Mouse (Mus musculus) limb, embryonic 14.5 days (tissue): ENCODE measurements around the gene Ubp1. TPM values are rescaled to one million over a fixed set of nuclear protein-coding genes. Genes with fewer than 3 reads are reported as not detected.

Experiments used
- ATAC-seq: fragments of 200-750 bp; cut with Nextera tagmentation; 2 replicates; pipeline ENCODE4 v1.8.0; 2017; ENCODE audit warnings: low read depth, moderate number of reproducible peaks, moderate TSS enrichment; ENCODE audit not compliant: low FRiP score
- DNase-seq: peaks from one replicate; pipeline ENCODE4 v3.0.0-alpha.2; 2015; ENCODE audit warnings: low spot score
- H3K27ac ChIP-seq: fragments of 300-500 bp; sonication (generic); replicated peaks from 2 replicates; pipeline ENCODE4 v1.5.1; 2014; ENCODE audit warnings: low read depth, mild to moderate bottlenecking, low read length, moderate library complexity, mixed read lengths
- H3K27me3 ChIP-seq: fragments of 300-500 bp; sonication (generic); 2 replicates; pipeline ENCODE4 v1.6.1; 2014; ENCODE audit warnings: low read length, mixed read lengths; ENCODE audit not compliant: control insufficient read depth, insufficient read depth
- H3K36me3 ChIP-seq: fragments of 300-500 bp; sonication (generic); 2 replicates; pipeline ENCODE4 v1.6.1; 2014; ENCODE audit warnings: mild to moderate bottlenecking, low read length, moderate library complexity, mixed read lengths; ENCODE audit not compliant: control insufficient read depth, insufficient read depth
- H3K4me1 ChIP-seq: fragments of 300-500 bp; sonication (generic); 2 replicates; pipeline ENCODE4 v1.6.1; 2014; ENCODE audit warnings: antibody characterized with exemption, low read length, mixed read lengths; ENCODE audit not compliant: control insufficient read depth, insufficient read depth
- H3K4me2 ChIP-seq: fragments of 300-500 bp; sonication (generic); replicated peaks from 2 replicates; pipeline ENCODE4 v1.6.1; 2014; ENCODE audit warnings: low read depth, mild to moderate bottlenecking, low read length, moderate library complexity; ENCODE audit not compliant: severe bottlenecking
- H3K4me3 ChIP-seq: fragments of 300-500 bp; sonication (generic); replicated peaks from 2 replicates; pipeline ENCODE4 v1.5.1; 2014; ENCODE audit warnings: low read length
- H3K9ac ChIP-seq: fragments of 300-500 bp; sonication (generic); 2 replicates; pipeline ENCODE4 v1.6.1; 2014; ENCODE audit warnings: mild to moderate bottlenecking, low read depth, low read length, moderate library complexity; ENCODE audit not compliant: severe bottlenecking
- H3K9me3 ChIP-seq: fragments of 300-500 bp; sonication (generic); 2 replicates; pipeline ENCODE4 v1.6.1; 2016; ENCODE audit warnings: low read length; ENCODE audit not compliant: control insufficient read depth
- POLR2A ChIP-seq: fragments of 200-500 bp; IDR thresholded peaks from 2 replicates; pipeline ENCODE4 v1.8.0; 2012; ENCODE audit warnings: inconsistent platforms, mild to moderate bottlenecking, moderate library complexity, borderline replicate concordance; ENCODE audit not compliant: insufficient read depth, insufficient read length; ENCODE audit errors: extremely low read depth
- WGBS: fragments of 180-500 bp; shearing (Covaris S2); extraction: QIAGEN DNeasy Blood & Tissue Kit; methylation state at CpG from one replicate; pipeline ENCODE4 v1.1.7; 2014; 5-methylcytosine and 5-hydroxymethylcytosine counted together
- polyA plus RNA-seq, 2 experiments: library from polyadenylated mRNA; depleted of rRNA in 1 of 2; stranded (reverse) in 1 of 2; unstranded in 1 of 2; fragments of >200 nt; fragmentation: Nextera tagmentation in 1 of 2; extraction: Ambion mirVana in 1 of 2; gene quantifications; 2 replicates each; pipeline versions ENCODE4 v1.2.1 to v1.2.3; 2012 to 2014

Gene Ubp1
- polyA plus RNA-seq, 2 experiments, result 42.0 to 159 TPM

DNA sequence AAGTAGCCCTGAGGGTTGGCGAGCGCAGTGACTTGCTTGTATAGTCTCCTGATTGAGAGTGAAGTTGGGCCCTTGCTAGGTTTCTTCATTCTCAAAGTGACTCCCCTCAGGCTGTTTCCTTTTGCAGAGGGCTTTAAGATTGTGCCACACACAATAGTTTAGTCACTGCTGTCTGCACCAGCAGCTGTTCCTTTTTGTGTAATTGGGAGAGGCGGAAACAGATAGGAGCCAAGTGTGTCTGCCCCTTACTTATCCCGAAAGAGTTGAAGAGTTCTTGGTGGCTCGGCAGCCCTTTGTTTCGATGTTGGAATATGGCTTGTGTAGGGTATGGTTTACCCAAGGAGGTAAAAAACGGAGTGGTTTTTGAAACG, 1.4 kb downstream of the Ubp1 start:
- H3K4me2 ChIP-seq, result peak overlapping the region; percentile 85
- ATAC-seq, result no peak
- WGBS, result 4% methylated on average over 8 of the region's 8 CpGs
- peak; percentile 11 for DNase-seq
- H3K36me3 ChIP-seq, result no peaks in the 10 kb centered on the region
- H3K9me3 ChIP-seq, result no peaks in the 10 kb centered on the region
- H3K4me1 ChIP-seq, result peaks cover 15% of the 10 kb centered on the region
- TF ChIP-seq POLR2A, result no peak
- H3K27me3 ChIP-seq, result no peaks in the 10 kb centered on the region
- peak overlapping the region; percentile 95 for H3K4me3 ChIP-seq
- H3K27ac ChIP-seq, result peak overlapping the region; percentile 83
- peak overlapping the region; percentile 93 for H3K9ac ChIP-seq

DNA sequence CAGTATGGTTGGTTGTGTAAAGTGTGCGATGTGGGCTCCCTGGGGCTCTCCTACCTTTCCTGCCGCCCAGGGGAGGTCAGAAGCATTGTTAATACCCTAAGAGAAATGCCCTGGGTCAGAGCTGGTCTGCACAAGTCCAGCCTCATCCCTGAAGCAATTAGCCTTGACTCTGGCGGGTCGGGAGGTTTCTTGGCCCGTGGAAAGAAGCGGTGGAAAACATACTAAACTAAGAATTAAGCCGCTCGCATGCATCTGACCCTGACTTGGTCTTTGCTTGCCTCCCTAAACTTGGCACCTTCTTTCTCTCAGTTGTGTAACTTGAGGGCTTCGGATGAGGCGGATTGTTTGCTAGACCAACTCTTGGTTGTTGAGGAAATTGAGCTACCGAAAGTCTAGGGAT, 1.8 kb downstream of the Ubp1 start:
- 24% methylated on average over 11 of the region's 11 CpGs for WGBS
- Histone ChIP-seq H3K4me2 (peak overlapping the region; percentile 85), H3K27me3 (no peaks in the 10 kb centered on the region), H3K9ac (peak overlapping the region; percentile 93), H3K36me3 (no peaks in the 10 kb centered on the region), H3K27ac (0 out of 2 replicates have a peak overlapping the region, but pooled peaks have one; percentile 83), H3K4me1 (peaks cover 15% of the 10 kb centered on the region), H3K9me3 (no peaks in the 10 kb centered on the region), H3K4me3 (peak overlapping the region; percentile 95)
- no peak for ATAC-seq
- DNase-seq, result no peak
- TF ChIP-seq POLR2A, result no peak

DNA sequence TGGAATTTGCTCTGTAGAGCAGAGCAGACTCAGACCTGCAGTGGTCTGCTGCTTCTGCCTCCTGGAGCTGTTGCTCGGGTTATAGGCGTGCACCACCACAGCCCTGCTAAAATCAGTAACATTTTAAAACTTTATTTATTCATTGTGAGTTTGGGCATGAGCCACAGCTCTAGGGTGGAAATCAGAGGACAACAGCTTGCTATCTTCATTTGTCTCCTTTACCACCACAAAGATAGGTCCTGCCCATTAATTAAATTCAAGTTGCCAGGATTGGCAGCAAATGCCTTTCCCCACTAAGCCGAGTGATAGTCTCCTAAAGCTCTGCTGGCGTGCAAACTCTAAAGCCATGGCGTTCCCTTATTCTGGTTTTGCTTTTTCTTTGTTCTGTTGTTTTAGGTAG, 4.9 kb downstream of the Ubp1 start:
- Histone ChIP-seq H3K27ac (no peak overlapping the region), H3K4me1 (peaks cover 15% of the 10 kb centered on the region), H3K4me2 (no peak overlapping the region), H3K27me3 (no peaks in the 10 kb centered on the region), H3K9ac (no peak overlapping the region), H3K36me3 (no peaks in the 10 kb centered on the region; the same call in 1 of the 2 replicates), H3K4me3 (no peak overlapping the region), H3K9me3 (no peaks in the 10 kb centered on the region)
- no peak for DNase-seq
- no peak for TF ChIP-seq POLR2A
- no peak for ATAC-seq
- 79% methylated on average over 5 of the region's 5 CpGs for WGBS

DNA sequence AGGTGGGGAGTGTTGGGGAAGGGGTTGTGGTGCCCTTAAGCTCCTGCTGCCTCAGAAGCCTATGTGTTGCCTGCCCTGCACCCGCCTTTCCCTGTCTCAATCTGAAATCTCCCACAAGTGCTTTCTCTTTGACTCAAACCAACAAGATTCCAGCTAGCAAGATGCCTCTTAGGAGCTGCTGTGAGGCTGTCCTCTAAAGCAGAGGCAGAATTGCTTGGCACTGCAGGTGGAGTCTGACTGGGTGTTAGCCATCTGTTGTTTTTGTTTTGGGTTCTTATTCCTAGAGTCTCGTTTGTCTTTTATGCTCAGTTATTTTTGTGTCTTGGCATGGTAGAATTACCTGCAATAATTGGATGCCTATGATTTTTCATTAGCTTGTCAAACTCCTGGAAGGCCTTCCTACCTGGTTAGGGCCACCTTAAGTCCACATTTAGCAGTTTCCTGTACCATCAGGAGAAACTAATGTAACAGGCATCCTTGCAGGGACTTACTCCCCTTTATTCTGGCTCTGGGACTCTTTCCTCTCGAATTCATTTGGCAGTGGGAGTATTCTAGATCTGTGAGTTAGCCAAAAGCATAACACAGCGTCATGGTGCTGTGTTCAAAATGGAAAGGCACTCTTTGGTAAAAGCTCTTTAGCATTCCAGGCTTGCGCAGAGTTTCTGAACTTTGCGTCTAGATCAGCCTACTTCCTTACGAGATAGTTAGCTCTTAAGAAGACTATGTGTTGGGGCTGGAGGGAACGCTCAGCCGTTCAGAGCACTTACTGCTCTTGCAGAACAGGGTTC, 8.5 kb downstream of the Ubp1 start:
- H3K27ac ChIP-seq, result no peak overlapping the region
- H3K27me3 ChIP-seq, result no peaks in the 10 kb centered on the region
- H3K36me3 ChIP-seq, result no peaks in the 10 kb centered on the region; the same call in 1 of the 2 replicates
- TF ChIP-seq POLR2A, result no peak
- no peaks in the 10 kb centered on the region for H3K9me3 ChIP-seq
- WGBS, result 84% methylated on average over 9 of the region's 9 CpGs
- no peak overlapping the region for H3K4me2 ChIP-seq
- no peaks in the 10 kb centered on the region; the same call in 1 of the 2 replicates for H3K4me1 ChIP-seq
- no peak overlapping the region for H3K4me3 ChIP-seq
- H3K9ac ChIP-seq, result no peak overlapping the region
- DNase-seq (no peak), ATAC-seq (no peak)

DNA sequence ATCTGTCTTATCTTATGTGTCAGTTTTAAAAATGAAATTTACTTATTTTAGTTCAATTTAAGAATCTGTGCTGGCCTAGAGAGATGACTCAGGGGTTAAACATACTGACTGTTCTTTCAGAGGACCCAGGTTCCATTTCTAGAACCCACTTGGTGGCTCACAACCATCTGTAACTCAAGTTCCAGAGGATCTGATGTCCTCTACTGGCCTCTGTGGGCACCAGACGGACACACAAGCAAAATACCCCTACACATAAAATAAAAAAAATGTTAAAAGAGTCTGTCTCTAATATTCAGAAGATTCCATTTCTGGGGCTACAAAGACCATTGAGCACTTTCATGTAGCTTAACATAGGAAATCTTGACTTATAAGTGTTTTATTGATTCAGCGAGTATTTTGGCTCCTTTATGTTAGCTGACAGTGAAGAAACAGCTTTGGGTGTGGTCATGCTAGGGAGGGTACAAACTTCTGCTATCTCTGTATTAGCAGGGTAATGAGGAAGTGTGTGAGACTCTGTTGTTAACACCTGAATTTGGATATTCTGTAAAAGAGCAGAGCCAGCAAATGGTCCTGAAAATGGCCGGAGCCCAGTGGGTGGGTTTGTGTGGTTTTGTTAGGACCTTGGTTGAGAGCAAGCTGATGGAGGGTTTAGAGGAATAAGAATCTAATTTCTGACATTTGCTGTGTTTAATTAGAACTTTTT, 10.5 kb downstream of the Ubp1 start:
- TF ChIP-seq POLR2A, result no peak
- Histone ChIP-seq H3K36me3 (peaks cover 15% of the 10 kb centered on the region), H3K27ac (no peak overlapping the region), H3K9me3 (no peaks in the 10 kb centered on the region), H3K4me3 (no peak overlapping the region), H3K4me2 (no peak overlapping the region), H3K9ac (no peak overlapping the region), H3K4me1 (no peaks in the 10 kb centered on the region), H3K27me3 (no peaks in the 10 kb centered on the region)
- no peak for DNase-seq
- 89% methylated on average over 3 of the region's 3 CpGs for WGBS
- ATAC-seq, result no peak
